Mouse (Mus musculus) brain, embryonic 14.5 days (tissue): ENCODE data around the gene Farsb.

Experiments used
- CTCF ChIP-seq: fragments of 200-500 bp; IDR thresholded peaks from 2 replicates; pipeline ENCODE4 v1.5.1; 2012; ENCODE audit warnings: inconsistent platforms, mild to moderate bottlenecking, moderate library complexity, borderline replicate concordance; ENCODE audit not compliant: insufficient read depth, insufficient read length; ENCODE audit errors: extremely low read depth
- POLR2A ChIP-seq: fragments of 200-500 bp; IDR thresholded peaks from 2 replicates; pipeline ENCODE4 v1.6.1; 2012; ENCODE audit warnings: mild to moderate bottlenecking, inconsistent platforms, borderline replicate concordance; ENCODE audit not compliant: poor library complexity, insufficient read depth, insufficient read length, severe bottlenecking; ENCODE audit errors: extremely low read depth

- no peak for TF ChIP-seq CTCF
- TF ChIP-seq POLR2A: no peak
Measured at GRCm38 (mm10) chr1:78502527-78502926, 13.8 kb upstream of the Farsb start.
